Mouse (Mus musculus) thymus, postnatal 25 days (tissue): ENCODE measurements around the gene Gm340.

Source experiments
- DNase-seq: peaks from one replicate; pipeline ENCODE4 v3.0.0; 2022

Gene Gm340

DNA sequence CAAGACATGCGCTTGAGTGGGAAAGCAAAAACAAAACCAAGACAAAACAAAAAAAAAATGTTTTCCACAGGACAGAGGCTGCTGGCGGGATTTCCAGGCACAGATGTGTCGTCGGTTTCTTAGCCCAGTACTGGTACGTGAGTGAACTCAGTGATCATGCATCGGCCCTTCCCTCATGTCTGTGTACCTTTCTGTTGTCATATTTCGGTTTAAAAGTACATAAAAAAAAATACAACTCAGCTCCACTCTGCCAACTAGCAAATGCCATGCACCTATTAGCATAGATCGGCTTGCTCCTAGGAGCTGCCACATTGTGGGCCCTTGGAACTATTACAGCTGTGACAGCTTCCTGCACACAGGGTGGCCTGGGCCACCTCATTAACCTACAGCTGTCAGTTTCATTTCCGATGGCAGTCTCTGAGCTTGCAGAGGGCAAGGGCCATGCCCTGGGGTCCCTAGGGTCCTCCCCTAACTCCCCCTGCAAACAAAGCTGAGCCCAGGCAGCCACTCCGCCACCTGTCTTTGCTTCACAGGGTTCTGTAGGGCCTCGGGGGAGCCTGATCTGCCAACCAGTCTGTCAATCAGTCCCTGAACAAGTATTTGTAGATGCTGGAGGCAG is 33.5 kb downstream of the Gm340 start:
- no peak for DNase-seq

- no peak for DNase-seq
Observed at GRCm38 (mm10) chr19:41616274-41616673, 34.1 kb downstream of the Gm340 start.

- DNase-seq: no peak
Observed at GRCm38 (mm10) chr19:41617102-41617501, 34.9 kb downstream of the Gm340 start.

DNA sequence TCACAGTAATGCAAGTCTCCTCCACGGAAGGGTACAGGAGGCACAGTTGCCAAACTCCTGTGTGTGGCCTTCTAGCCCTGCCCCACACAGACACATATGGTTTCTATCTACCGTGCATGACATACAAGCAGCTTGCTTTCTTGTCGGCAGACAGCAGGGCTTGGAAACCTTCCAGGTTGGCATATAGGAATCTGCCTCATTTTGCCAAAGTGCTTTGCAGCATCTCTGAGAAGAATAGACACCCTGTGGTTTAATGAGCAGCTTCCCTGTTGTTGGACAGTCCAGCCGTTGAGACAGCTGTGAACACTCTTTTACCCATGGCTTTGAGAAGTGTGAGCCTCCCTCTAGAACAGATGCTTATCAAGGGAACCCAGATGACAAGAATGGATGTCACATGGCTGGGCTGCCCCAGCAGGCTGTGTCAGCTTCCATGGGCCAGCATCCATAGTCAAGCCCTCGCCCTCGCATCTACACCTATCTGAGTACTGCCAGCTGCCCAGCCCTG is 36.0 kb downstream of the Gm340 start:
- DNase-seq: no peak

- no peak for DNase-seq
Observed at GRCm38 (mm10) chr19:41618771-41619385, 36.7 kb downstream of the Gm340 start.

DNA sequence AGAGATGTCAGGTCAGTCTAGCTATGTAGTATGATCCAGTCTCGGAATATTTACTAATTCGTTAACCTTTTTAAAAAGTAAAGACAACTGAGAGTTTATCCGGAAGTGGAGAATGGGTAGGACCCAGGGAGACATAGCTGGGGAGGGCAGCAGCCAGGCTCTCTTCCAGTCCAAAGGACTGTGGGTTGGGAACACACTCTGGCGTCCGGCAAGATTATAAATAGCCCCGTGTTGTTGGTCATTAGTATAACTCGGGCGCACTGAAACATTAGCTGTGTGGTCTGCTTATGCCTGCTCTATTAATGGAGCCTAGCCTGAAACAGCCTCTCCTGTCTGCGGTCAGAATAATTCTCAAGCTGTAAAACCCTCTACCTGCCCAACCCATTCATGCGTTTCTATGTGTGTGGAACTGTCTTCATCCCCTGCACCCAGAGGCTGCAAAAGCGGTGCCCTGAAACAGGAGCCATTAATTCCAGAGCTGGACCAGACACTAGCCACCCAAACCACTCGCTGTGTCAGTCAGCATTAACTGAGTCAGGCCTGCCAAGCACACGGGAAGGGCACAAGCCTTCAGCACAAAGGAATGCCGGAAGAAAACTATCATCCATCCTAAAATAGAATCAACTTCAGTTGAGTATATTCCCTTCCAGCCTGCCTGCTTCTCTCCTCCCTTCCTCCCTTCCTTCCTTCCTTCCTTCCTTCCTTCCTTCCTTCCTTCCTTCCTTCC is 38.4 kb downstream of the Gm340 start:
- DNase-seq: no peak

DNA sequence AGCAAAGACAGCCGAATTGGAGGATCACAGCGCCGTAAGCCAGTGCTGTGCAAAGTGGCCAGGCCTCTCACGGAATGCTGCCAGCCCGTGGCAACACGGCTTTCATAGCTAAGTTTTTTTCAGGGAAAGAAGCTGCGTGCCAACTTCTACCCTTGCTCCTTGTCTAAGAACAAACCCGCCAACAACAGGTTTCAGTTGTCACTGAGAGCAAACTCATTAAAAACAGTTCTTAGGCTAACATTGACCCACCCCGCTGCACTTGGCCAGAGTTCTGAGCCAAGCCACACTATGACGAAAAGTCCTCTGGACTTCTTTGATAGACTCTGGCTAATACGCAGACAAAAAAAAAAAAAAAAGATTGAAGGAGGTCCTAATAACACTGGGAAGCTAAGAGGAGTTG is 46.8 kb downstream of the Gm340 start:
- no peak for DNase-seq

GRCm38 (mm10) chr19:41629532-41629931 is 47.4 kb downstream of the Gm340 start:
- DNase-seq: peak; percentile 54

- peak; percentile 25 for DNase-seq
Observed at GRCm38 (mm10) chr19:41634099-41634498, 51.9 kb downstream of the Gm340 start.

DNA sequence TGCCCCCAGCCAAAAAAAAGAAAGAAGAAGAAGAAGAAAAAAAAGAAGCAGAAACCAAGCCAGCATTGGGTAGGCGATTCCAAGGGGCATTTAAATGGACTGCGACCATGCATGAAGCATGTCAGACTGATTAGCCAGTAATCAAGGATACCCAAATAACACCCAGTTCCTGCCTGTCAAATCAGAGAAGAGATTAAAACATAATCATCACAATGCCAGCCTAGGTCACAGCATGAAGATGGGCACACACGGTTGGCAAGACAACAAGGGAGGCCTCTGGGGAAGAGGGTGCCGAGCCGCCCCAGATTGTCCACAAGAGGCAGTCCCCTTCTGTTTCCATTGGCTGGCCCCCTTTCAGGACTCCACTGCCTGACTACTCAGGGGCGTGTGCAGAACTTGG is 52.8 kb downstream of the Gm340 start:
- no peak for DNase-seq
